Mouse (Mus musculus): ENCODE results near the gene Eif3i. TPM values are rescaled to one million over a fixed set of nuclear protein-coding genes. Genes with fewer than 3 reads are reported as not detected.
"Not testable (repeated sequence)": the region's sequence is repeated elsewhere in the genome, so short reads cannot be mapped to it uniquely, and the experiment has no call there.

Gene Eif3i
- total RNA-seq, 1 experiment from 2014 or later, result 72.7 TPM

- ATAC-seq (ENCODE audit: extremely low read depth, insufficient number of reproducible peaks, low FRiP score, poor library complexity, severe bottlenecking), result no peak
Observed at GRCm38 (mm10) chr4:129555862-129556531, 44.5 kb downstream of the Eif3i start.

GRCm38 (mm10) chr4:129555421-129555861 is 45.0 kb downstream of the Eif3i start:
- peak; percentile 54; the same call in 1 of the 2 replicates for ATAC-seq (ENCODE audit: extremely low read depth, insufficient number of reproducible peaks, low FRiP score, poor library complexity, severe bottlenecking)

GRCm38 (mm10) chr4:129554512-129554911 is 45.9 kb downstream of the Eif3i start:
- not testable (repeated sequence) for ATAC-seq (ENCODE audit: extremely low read depth, insufficient number of reproducible peaks, low FRiP score, poor library complexity, severe bottlenecking)

GRCm38 (mm10) chr4:129550295-129550694 is 50.2 kb downstream of the Eif3i start:
- no peak for ATAC-seq (ENCODE audit: extremely low read depth, insufficient number of reproducible peaks, low FRiP score, poor library complexity, severe bottlenecking)

GRCm38 (mm10) chr4:129549306-129549705 is 51.1 kb downstream of the Eif3i start:
- 0 out of 2 replicates have a peak, but pooled peaks have one; percentile 39 for ATAC-seq (ENCODE audit: extremely low read depth, insufficient number of reproducible peaks, low FRiP score, poor library complexity, severe bottlenecking)

- not testable (repeated sequence) for ATAC-seq (ENCODE audit: extremely low read depth, insufficient number of reproducible peaks, low FRiP score, poor library complexity, severe bottlenecking)
Observed at GRCm38 (mm10) chr4:129547631-129548030, 52.8 kb downstream of the Eif3i start.

- ATAC-seq (ENCODE audit: extremely low read depth, insufficient number of reproducible peaks, low FRiP score, poor library complexity, severe bottlenecking), result no peak
Observed at GRCm38 (mm10) chr4:129544106-129544505, 56.3 kb downstream of the Eif3i start.

GRCm38 (mm10) chr4:129542592-129543141 is 57.8 kb downstream of the Eif3i start, which contains the start of gene Hdac1:
Gene Hdac1 (minus strand): TSS chr4:129542713.
- ATAC-seq (ENCODE audit: extremely low read depth, insufficient number of reproducible peaks, low FRiP score, poor library complexity, severe bottlenecking), result peak; percentile 92

Other genes starting within 250 kb of the Eif3i start
- 2.3 and 3.3 TPM in 2 replicates for gene Zbtb8a, start 222.5 kb downstream of the Eif3i start, total RNA-seq (2017)
- gene Zbtb8b, start 159.8 kb downstream of the Eif3i start, total RNA-seq (2017), result not detected in 2 replicates
- gene Bsdc1, start 139.1 kb downstream of the Eif3i start, total RNA-seq (2017), result 94.7 and 122 TPM in 2 replicates
- gene Tssk3, start 109.6 kb downstream of the Eif3i start, total RNA-seq (2017), result not detected in 2 replicates
- not detected in 2 replicates for gene Fam229a, start 109.5 kb downstream of the Eif3i start, total RNA-seq (2017)
- gene Marcksl1, start 87.1 kb downstream of the Eif3i start, total RNA-seq (2017), result 97.5 and 100 TPM in 2 replicates
- gene Hdac1, start 57.9 kb downstream of the Eif3i start, total RNA-seq (2017), result 81.6 and 87.7 TPM in 2 replicates
- gene Lck, start 27.0 kb downstream of the Eif3i start, total RNA-seq (2017), result 54.2 and 70.1 TPM in 2 replicates
- gene Fam167b, start 22.1 kb downstream of the Eif3i start, total RNA-seq (2017), result 0.98 TPM in 1 of 2 replicates, not detected in the other
- gene Tmem234, start within 50 bp of the Eif3i start, total RNA-seq (2017), result 164 TPM in 2 replicates
- 0.49 and 3.8 TPM in 2 replicates for gene Dcdc2b, start 13.6 kb upstream of the Eif3i start, total RNA-seq (2017)
- gene Iqcc, start 18.5 kb upstream of the Eif3i start, total RNA-seq (2017), result 25.7 and 27.5 TPM in 2 replicates
- 42.6 and 53.2 TPM in 2 replicates for gene Ccdc28b, start 23.3 kb upstream of the Eif3i start, total RNA-seq (2017)
- gene Txlna, start 40.4 kb upstream of the Eif3i start, total RNA-seq (2017), result 39.2 and 41.5 TPM in 2 replicates
- gene Kpna6, start 72.1 kb upstream of the Eif3i start, total RNA-seq (2017), result 23.9 and 27.9 TPM in 2 replicates
- 4.4 and 5.0 TPM in 2 replicates for gene Tmem39b, start 96.2 kb upstream of the Eif3i start, total RNA-seq (2017)
- gene Khdrbs1, start 141.7 kb upstream of the Eif3i start, total RNA-seq (2017), result 102 and 104 TPM in 2 replicates
- gene Ptp4a2, start 210.6 kb upstream of the Eif3i start, total RNA-seq (2017), result 328 and 348 TPM in 2 replicates

Data from neutrophil, adult 5-6 weeks (primary cell).